Mouse (Mus musculus): ENCODE measurements around the gene Exoc3l2.

Exoc3l2 gene

DNA sequence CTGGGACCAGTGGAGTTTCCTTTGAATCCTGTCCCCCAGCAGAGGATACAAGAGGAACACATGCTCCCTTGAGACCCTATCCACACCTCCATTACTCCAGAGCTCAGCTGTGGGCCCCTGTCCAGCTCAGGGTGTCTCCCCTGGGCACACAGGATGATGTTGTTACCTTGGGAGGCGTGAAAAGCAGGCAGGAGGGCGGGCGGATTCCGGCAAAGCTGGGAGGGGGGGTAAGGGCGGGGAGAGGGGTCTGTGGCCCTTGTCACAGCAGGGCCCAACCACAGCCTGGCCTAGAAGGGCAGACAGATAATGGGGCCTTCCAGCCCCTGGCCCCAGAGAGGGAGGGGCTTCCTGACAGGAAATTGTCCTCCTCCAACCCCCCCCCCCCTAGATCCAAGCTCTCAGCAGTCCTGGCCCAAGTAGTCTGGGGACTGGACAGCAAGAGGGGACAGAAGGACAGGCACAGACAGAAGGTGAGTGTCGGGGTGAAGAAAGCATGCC, at the start of gene Exoc3l2:
TSS of gene Exoc3l2 (plus strand) at position 448 of the 498 bp plus-strand sequence.
- no peak for DNase-seq

DNA sequence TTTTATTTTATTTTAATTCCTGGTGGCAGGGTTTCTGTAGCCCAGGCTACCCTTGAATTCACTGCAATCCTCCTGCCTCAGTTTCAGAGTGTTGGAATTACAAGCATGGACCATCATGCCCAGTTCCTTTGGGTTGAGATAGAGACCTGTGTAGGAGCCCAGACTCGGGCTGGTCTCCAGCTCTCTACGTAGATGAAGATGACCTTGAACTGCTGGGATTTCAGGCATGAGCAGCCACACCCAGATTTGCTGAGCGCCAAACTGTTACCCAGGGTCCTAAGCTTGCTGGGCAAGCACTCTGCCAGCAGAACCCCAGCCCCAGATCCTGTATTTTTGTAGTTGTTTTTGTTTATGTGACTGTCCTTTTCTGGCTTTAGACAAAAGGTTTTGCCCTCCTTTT, 49.6 kb upstream of the Exoc3l2 start:
- no peak for DNase-seq

DNA sequence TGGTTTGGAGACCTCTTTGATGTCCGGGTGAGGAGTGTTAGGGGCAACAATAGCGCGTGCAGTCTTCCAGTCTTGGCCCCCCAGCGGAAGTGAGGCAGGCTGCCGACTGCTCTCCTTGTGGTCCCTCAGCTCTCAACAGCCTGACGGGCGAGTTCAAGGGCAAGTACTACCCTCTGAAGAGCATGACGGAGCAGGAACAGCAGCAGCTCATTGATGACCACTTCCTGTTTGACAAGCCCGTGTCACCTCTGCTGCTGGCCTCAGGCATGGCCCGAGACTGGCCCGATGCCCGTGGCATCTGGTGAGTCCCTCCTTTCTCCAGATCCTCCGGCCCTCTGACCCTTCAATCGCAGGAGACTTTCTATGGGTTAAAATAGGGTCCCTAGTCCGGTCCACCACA, 46.5 kb upstream of the Exoc3l2 start:
- DNase-seq, result no peak

DNA sequence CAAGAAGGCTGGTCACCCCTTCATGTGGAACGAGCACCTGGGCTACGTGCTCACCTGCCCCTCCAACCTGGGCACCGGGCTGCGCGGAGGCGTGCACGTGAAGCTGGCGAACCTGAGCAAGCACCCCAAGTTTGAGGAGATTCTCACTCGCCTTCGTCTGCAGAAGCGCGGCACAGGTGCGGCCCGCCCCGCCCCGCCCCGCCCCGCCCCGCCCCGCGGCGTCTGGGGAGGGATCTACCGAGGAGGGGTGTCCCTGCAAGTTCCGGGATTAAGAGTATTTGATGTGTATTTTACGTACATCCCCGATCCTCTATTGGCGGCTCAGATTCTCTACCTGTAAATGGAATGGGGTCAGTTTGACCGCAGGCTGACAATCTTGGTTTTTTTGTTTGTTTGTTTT, 43.0 kb upstream of the Exoc3l2 start:
- DNase-seq, result no peak

DNA sequence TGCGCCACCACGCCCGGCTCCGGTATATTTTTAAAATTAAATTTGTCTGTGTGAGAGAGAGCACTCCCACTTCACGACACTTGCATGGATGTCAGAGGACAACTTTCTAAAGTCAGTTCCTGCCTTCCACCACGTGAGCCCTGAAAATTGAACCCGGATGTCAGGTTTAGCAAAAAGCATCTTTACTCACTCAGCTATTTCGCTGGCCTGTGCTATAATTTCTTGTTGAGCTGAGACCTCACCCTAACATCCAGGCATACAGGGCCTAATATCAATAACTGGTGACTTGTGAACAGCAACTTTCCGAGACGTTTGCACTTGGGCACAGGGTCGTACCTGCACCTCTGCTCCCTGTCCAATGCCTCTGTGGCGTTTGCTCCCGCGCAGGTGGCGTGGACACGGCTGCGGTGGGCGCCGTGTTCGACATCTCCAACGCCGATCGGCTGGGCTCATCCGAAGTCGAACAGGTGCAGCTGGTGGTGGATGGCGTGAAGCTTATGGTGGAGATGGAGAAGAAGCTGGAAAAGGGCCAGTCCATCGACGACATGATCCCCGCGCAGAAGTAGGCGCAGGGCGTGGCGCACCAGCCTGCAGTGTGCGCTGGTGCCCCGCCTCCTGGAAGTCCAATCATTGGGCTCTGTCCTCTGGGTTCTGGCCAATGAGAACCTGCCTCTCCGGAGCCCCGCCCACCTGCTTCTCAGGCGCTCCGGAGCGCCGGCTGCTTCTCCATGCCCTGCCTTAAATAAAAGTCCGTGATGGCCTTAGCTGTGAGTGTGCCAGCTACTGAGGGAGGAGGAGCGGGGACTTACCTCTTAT, 42.1 kb upstream of the Exoc3l2 start:
- DNase-seq, result peak; percentile 90 to 91

DNA sequence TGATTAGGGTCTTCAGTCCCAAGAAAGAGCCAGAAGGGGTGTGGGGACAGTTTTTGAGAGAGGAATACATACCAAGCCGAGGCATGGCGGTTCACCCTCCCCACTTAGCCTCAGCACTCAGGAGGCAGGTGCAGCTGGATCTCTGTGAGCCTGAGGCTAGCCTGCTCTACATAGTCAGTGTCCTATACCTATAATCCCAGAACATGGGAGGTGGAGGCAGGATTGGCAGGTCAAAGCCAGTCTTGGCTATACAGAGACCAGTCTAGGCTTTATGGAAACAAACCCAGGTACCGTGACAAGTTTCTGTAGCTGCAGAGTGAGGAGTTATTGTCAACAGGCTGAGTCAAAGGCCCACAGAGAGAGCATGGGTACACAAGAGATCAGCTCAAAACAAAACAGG, 40.0 kb upstream of the Exoc3l2 start:
- DNase-seq, result no peak

DNA sequence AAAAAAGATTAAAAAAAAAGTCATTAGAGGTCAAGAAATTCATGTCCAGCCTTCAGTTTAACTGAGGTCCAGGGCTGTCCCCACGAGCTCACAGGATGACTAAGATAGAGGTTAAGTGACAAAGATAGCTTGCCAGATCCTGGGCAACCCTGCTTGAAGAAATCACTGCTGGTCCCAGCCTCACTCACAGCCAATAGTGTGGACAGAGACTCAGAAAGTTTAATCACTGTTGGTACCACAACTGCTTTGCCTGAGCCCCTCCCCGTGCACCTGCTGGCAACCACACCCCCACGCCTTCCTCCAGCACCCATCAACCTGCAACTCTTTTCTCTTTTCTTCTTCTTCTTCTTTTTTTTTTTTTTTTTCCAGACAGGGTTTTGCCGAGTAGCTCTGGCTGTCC, 39.1 kb upstream of the Exoc3l2 start:
- DNase-seq, result no peak

DNA sequence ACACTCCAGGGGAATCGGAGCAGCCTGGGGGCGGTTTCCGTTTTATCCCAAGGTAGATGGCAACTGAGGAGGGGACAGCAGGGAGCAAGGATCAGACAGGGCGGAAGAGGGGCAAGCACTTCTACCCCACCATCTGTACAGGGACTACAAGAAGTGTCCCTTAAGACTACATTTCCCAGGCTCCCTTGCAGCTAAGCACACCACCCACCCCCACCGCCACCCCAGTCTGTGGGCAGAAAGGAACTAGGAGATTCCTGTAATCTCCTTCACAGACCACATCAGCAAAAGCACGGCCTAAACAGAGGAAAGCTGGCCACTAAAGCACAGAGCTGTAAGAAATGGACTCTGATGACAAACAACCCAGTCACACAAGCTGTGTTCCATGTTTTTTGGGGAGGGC, 36.8 kb upstream of the Exoc3l2 start:
- DNase-seq, result no peak

DNA sequence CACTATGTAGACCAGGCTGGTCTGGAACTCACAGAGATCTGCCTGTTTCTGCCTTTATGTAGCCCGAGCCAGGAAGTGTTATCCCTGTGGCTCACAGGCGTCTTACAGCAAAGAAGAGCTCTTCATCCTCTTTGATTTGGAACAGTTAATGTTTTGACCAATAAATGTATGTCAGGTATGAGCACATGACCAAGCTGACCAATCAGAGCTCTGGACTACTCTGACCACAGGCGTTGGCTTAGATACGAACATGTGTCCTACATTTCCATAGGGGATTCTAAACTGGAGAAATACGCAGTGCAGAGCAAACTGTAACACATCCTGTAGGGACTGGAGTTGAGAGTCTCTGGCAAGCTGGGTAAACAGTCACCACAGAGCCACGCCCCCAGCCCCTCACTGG, 36.2 kb upstream of the Exoc3l2 start:
- no peak for DNase-seq

DNA sequence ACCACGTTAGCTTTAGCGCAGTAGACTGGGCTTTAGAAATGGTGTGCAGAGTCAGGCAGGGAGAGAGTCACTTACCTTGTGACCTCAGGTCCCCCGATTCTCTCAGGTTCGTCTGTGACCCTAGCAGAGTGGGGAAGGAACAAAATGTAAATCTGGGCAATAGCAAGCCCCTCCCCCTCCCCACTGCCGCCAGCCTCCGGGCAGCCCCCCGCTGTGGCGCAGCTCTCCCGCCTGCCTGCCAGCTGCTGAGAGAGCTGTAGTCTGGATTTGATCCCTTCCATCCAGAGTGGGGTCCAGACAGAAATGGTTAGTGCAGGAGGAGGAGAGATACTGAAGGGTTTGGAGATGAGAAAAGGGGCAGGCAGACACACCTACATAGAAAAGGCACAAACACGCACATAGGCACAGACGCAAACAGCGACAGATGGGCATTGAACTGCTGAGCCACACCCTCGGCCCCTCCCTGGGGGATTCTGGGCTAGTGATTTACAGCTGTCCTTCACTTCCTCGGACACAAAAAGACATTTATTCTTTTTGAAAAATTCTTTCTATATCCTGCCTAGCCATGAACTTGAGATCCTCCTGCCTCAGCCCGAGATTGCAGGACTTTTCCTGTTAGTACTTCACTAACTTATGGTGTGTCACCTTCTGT, 35.0 kb upstream of the Exoc3l2 start:
- DNase-seq, result no peak

DNA sequence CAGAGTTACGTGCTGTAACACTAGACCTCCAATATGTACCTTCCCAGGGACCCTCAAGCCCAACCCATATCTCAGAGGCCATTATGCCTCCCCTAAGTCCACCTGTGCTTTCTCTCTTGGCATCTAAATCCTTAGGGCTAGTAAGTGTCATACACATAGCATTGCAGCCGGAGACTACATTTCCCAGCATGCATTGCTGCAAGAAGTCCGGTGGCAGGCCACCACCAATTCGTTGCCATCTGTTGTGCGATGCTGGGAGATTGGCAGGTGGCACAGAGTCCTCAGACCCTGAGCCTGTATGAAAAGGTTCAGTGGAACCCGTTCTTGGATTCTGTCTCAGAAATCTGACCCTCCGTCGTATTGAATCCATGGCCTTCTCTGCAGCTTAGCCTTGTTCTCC, 33.4 kb upstream of the Exoc3l2 start:
- DNase-seq, result no peak

DNA sequence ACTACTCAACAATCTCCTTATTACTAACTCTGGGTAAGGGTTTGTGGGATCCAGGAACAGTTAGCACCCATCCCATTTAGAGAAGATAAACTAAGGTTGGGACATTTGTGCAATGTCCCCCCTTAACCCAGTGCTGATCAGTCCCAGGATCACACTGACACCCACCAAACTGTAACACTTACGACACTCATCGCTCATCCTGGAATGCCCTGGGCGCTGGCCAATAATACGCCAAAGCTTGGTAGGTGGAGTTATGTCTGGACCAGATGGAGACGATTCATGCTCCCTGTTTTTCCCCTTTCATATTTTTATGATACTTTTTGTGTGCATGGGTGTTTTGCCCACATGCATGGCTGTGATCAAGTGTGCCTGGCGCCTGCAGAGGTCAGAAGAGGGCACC, 32.7 kb upstream of the Exoc3l2 start:
- DNase-seq, result no peak

DNA sequence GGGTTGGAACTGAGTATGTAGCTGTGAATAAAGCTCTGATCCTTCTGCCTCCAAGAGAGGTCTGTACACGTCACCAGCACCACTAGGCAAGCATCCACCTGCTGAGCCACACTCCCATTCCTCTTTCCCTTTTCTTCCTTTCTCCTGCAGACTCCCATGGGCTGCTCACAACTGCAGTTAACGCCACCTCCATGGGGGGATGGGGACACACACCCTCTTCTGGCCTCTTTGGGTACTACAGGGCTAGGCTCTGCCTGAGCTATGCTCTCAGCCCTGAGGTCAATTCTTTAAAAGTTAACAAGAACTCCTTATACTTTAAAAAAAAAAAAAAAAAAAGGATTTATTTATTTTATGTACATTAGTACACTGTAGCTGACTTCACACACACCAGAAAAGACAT, 30.7 kb upstream of the Exoc3l2 start:
- DNase-seq, result no peak

DNA sequence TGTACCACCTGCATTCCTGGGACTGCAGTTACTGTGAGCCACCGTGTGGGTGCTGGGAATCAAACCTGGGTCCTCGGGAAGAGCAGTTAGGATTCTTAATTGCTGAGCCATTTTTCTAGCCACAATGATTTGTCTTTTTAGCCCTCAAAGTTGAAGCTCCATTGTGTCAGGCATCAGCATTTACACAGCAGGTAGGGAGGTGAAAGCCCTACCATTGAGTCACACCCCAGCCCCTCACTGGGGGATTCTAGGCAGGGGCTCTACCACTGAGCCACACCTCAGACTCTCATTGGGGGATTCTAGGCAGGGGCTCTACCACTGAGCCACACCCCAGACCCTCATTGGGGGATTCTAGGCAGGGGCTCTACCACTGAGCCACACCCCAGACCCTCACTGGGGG, 26.9 kb upstream of the Exoc3l2 start:
- DNase-seq, result no peak

DNA sequence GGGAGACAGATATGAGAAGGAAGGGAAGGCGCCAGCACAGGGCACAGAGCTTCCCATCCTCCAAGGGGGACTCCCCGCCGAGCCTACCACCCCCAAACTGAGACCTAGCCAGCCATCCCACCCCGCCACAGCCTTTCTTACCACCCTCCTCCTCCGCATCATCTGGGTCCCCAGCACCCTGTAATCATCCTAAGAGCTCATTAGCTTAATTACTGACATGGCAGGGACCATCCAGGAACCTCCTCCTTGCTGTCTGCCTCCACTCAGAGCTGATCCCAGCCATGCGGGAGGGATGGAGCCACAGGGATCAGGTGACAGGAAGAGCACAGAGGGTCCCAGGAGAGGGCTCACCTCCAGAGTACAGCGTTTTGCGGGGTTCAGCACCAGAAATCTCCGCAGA, 26.1 kb upstream of the Exoc3l2 start:
- DNase-seq, result no peak

DNA sequence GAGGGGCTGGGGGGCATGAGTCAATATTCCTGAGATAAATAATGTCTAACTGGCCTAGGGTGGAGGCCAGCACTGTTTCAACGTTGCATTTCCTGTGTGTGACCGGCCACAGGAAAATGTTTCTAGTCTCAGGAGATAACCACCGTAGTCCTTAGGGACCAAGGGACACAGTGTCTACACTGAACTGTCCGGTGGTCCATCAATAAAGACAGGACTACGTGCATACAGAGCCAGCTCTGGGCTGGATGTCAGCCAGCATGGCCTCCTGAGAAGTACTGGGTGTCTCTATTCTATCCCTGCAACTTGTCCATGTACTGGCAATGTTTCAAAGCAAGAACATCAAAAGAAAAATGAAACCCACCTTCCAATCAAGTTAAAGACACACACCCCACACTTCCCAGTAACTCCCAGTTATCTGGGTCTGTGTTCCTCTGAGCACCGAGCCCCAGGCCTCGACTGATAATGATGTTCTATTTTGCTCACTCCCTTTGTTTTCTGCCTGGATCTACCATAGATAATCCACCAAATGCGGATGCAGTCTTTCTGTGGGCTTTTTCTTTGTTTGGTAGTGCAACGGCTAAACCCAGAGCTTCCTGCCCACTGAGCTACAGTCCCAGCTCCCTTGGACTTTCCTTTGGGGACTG, 21.6 kb upstream of the Exoc3l2 start:
- DNase-seq, result peak in 1 of 2 experiments; percentile 37

DNA sequence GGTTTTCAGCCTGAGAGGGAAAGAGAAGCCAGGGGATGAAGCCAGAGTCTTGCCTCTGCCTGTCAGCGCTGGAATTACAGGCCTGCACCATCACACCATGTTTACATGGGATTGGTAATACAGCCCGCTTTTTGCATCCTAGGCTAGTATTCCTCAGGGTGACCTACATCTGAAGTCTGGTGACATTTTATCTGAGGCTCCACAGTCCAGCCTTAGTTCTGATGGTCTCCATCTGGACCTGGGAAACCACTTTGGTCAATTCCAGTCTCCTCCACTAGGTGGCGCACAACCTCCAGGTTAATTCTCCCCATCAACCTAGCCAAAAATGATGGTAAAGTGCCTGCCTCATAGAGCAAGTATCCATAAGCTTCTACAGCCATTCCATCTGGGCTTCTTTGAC, 19.8 kb upstream of the Exoc3l2 start:
- peak; percentile 65 to 88 for DNase-seq

DNA sequence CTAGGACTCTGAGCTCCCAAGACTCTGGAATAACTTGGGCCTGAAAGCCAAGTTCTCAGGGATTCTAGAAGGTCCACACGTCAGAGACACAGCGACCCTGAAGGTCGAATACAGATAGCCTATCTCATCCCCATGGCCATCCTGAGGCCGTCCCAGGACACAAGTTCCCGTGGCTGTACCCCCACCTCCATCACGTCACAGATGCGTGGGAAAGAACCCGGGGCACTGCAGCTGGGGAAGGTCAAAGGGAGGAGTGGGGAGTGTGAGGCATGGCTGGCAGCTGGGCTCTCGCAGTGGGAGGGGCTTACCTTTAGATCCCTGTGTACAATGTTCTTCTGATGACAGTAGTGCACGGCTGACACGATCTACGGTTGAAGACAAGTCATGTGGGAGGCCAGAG, 18.3 kb upstream of the Exoc3l2 start:
- no peak for DNase-seq

DNA sequence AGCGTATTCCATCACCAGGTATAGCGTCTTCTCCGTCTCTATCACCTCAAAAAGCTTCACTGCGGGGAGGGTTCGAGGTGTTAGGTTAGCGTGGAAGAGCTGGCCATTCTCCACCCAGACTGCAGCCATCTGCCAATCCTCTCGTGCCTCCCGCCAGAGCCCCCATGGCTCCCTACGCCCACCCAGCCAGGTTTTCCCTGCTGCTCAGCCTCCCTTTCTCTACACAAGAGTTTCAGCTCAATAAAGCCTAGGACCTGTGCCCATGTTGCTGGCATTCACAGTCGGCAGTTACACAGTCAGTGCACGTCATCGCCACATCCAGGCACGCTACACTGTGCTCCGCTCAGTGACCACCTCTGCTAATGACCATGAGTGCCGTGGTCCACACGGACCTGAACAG, 15.4 kb upstream of the Exoc3l2 start:
- no peak for DNase-seq

DNA sequence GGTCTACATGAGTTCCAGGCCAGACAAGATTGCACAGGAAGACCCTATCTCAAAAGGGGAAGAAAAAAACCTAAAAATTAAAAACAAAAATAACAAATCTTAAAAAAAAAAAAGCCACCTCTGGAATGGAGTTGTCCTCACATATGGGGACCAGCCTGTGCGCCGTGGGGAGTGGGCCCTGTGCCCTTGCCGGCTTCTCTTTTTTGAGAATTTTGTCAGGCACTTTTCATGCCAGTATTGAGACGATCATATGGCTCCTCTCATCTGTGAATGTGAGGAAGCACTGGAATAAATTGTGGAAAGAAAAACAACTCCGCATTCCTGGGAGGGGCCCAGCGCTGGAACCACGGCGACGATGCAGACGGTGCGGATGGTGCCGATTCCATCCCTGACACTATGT, 14.0 kb upstream of the Exoc3l2 start:
- DNase-seq, result no peak

DNA sequence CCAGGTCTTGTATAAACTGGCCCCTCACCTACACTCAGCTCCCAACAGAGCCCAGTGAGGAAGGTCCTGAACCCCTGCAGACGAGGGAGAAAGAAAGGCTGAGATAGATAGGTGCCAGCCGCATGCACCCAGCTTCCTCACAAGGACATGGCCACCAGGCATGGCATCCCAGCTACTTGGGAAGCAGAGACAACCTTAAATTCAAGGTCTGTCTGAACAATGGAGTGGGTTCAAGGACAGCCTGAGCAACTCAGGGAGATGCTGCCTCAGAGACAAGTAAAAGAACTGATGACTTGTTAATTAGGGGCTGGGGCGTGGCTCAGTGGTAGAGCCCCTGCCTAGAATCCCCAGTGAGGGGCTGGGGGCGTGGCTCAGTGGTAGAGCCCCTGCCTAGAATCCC, 7.9 kb upstream of the Exoc3l2 start:
- DNase-seq, result no peak

DNA sequence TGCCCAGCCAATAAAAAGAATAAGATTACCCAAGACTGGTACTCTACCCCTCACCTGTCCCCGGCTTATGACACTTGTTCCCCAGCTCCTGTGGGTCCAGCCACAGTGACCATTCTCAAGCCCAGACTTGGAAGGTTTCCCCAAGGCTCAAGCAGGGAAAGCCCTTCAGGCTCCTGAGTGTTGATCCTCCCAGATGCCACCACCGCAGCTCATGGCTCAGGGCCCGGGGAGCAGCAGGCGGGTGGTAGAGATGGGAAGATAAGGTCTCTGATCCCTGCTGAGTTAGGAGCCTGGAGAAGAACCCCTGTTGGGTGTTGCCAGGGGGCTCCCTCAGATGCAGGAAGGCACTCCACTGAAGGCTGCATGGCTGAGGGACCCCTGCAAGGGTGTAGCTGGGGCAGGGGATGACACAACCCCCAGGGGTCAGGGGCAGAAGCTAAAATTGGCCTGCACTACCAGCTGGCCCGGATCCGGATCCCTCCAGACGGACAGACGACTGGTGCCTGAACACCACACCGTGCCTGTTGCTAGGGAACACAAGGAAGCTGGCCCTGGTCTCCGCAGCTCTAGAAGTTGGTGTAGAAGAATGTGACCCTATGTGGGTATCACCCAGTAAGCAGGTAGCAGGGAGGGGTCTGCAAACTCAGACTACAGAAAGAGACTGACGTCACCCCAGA, 7.2 kb upstream of the Exoc3l2 start:
- no peak for DNase-seq

DNA sequence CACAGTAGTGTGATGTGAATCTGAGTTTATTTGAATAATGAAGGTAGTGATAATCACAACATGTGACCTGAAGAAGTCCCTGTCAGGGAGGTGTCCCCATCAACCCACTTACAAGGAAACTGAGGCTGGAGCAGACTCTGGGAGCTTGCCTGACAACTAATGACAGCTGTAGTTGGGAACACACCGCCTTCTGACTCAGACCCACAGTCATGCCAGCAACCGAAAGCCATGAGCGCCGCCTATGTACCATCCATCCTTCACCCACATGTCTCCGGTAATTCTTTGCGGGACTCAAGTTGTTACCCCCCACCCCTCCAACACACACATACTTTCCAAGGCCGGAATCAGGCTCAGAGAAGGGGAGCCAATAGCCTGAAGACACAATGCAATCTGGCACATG, 6.5 kb upstream of the Exoc3l2 start:
- no peak for DNase-seq

Data from kidney, adult 8-10 months (tissue).